Mouse (Mus musculus) layer of hippocampus, postnatal 25 days (tissue): ENCODE results near the gene Vps37c. TPM values are rescaled to one million over a fixed set of nuclear protein-coding genes. Genes with fewer than 3 reads are reported as not detected.

Experiments used
- DNase-seq, 2 experiments: peaks; one replicate each; pipeline ENCODE4 v3.0.0; 2022; ENCODE audit warnings: mixed read lengths in 2 of 2, low spot score in 1 of 2; ENCODE audit errors: extremely low spot score in 1 of 2
- total RNA-seq, 2 experiments: library from RNA; stranded (reverse); gene quantifications; 2 replicates each; pipeline ENCODE4 v1.2.3; 2021

Vps37c gene
- total RNA-seq, 2 experiments from 2014 or later: 24.8 to 28.0 TPM

DNA sequence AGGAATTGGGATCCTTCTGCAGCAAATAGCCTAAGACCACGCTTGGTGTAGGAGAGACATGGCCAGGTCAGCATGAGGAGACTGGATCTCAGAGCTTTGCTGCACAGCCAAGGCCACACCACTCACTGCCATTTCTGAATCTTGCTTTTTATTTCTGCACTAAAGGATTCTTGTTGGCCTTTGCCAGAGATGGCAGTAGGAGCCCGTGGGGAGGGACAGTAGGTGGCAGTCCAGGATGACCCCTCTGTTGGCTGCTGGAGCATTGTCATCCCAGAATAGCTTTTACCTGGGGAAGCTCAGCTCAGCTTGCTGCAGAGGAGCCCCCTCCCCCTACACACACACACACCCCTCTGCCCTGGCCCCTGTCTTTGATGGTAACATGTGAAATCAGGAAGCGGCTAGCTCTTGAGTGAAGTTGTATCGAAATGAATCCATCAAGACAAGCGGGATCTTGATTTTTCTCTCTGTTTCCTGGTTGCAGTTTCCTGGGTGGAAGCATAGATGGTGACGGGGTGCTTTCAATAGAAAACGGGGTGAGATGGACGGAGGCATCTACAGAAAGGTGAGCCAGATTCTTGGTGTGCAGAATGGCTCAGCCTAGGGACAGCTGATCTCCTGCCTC is 73.4 kb downstream of the Vps37c start:
- DNase-seq: no peak

DNA sequence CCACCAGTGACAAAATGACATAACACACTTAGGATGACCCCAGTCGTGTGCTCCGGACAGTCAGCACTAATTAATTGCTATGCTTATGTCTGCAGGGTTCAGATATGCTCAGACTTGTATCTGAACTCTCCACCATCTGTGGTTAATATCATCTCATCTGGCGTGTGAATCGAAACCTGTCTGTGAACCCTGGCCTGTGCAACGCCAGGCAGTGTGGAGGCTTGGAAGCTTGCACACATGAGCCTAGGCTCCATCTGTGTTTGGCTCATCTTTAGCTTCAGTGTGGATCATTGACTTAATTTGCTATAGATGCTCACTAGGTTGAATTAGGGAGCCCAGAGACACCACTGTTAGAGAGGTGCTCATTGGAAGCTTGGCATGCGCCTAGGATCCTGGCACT is 73.9 kb downstream of the Vps37c start:
- DNase-seq: no peak

DNA sequence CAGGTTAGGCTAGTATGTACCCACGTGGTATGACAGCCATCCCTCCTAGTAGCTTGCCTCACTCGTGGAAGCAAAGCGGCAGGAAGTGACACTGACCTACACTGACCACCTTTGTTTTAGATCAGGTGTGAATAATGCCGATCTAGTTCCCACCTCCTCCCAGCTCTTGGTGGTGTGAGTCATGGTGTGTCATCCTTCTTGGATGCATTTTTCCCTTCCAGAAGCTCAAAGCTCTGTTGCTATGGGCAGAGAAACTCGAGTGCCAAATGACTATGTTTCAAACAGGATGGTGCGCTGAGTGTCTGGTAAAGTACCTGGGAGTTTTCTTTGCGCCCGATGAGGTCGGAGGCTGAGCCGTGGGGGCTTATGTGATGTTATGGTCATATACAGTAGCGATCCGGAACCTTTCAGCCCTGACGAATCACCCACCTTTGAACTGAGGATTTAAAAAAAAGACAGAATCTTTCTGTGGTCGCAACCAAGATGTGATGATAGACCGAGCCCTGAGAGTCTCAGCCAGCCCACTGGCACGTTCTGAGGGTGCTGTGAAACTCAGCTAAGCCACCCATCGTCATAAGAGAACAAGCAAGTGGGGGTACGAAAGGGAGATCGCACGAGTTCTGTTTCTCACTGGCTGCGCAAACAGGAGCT is 75.0 kb downstream of the Vps37c start:
- DNase-seq: no peak

Other genes starting within 250 kb of the Vps37c start
- gene Lrrc10b, start 231.3 kb upstream of the Vps37c start, total RNA-seq: 10 to 100 TPM; 76.2 to 78.9 TPM
- gene Ppp1r32, start 205.8 kb upstream of the Vps37c start, total RNA-seq: 1 to 10 TPM; 1.7 to 3.4 TPM
- 10 to 100 TPM; 65.9 to 72.2 TPM for gene Cpsf7, start 163.5 kb upstream of the Vps37c start, total RNA-seq
- 10 to 100 TPM; 52.4 to 60.0 TPM for gene Sdhaf2, start 162.6 kb upstream of the Vps37c start, total RNA-seq
- gene Tmem216, start 132.5 kb upstream of the Vps37c start, total RNA-seq: 10 to 100 TPM; 11.1 to 11.2 TPM
- gene Cyb561a3, start 111.6 kb upstream of the Vps37c start, total RNA-seq: 10 to 100 TPM; 10.9 to 13.1 TPM
- gene Tmem138, start 111.4 kb upstream of the Vps37c start, total RNA-seq: 10 to 100 TPM; 12.6 to 13.9 TPM
- 100 to 1,000 TPM; 196 to 211 TPM for gene Ddb1, start 83.4 kb upstream of the Vps37c start, total RNA-seq
- 10 to 100 TPM; 18.5 to 21.8 TPM for gene Tkfc, start 83.1 kb upstream of the Vps37c start, total RNA-seq
- under 1 TPM; 0.14 to 0.22 TPM for gene Vwce, start 54.5 kb upstream of the Vps37c start, total RNA-seq
- not detected for gene Pga5, start 10.7 kb upstream of the Vps37c start, total RNA-seq
- under 1 TPM in 1 of 2 experiments, not detected in 1; 0.16 TPM for gene Cd5, start 50.3 kb downstream of the Vps37c start, total RNA-seq
- gene Cd6, start 141.3 kb downstream of the Vps37c start, total RNA-seq: under 1 TPM; 0.25 to 0.49 TPM
- 1 to 10 TPM; 1.1 to 1.9 TPM for gene Slc15a3, start 151.0 kb downstream of the Vps37c start, total RNA-seq
- gene Tmem132a, start 181.2 kb downstream of the Vps37c start, total RNA-seq: 100 to 1,000 TPM; 198 to 220 TPM
- 10 to 100 TPM; 47.6 to 59.2 TPM for gene Tmem109, start 193.3 kb downstream of the Vps37c start, total RNA-seq
- 100 to 1,000 TPM; 189 to 212 TPM for gene Prpf19, start 206.5 kb downstream of the Vps37c start, total RNA-seq
- gene Zp1, start 231.9 kb downstream of the Vps37c start, total RNA-seq: not detected
- under 1 TPM; 0.22 to 0.26 TPM for gene Ptgdr2, start 248.4 kb downstream of the Vps37c start, total RNA-seq